Mouse (Mus musculus) cerebellum, adult 8-10 months (tissue): ENCODE measurements around the gene Btbd35f3.
"Not testable (repeated sequence)": the region's sequence is repeated elsewhere in the genome, so short reads cannot be mapped to it uniquely, and the experiment has no call there.

Experiments
- DNase-seq: peaks from one replicate; pipeline ENCODE4 v3.0.0; 2022

Gene Btbd35f3

DNA sequence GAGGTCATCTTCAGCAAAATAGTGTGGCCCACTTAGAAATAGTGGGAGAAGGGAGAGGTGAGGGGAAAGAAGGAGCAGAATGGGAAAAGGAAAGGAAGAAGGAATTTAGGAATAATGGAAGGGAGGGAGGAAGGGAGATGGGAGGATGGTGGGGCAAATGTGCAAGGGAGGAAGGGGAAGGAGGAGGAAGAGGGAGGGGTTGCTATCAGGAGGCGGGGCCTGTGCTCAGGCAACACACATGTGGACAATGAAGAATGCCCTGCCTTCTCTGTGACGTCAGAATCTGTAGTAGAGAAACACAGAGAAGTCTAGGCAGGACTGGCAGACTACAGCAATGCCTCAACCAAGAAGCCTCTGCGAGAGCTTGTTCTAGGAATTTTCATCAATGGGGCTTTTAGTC, at the start of gene Btbd35f3:
Btbd35f3 (plus strand) TSS at position 301 of the 400 bp plus-strand sequence.
- not testable (repeated sequence) for DNase-seq
